Mouse (Mus musculus): ENCODE results near the gene Unc119b. TPM values are rescaled to one million over a fixed set of nuclear protein-coding genes. Genes with fewer than 3 reads are reported as not detected.
"Not testable (repeated sequence)": the region's sequence is repeated elsewhere in the genome, so short reads cannot be mapped to it uniquely, and the experiment has no call there.

Unc119b gene
- total RNA-seq, 2 experiments from 2014 or later = 31.1 to 32.2 TPM

DNA sequence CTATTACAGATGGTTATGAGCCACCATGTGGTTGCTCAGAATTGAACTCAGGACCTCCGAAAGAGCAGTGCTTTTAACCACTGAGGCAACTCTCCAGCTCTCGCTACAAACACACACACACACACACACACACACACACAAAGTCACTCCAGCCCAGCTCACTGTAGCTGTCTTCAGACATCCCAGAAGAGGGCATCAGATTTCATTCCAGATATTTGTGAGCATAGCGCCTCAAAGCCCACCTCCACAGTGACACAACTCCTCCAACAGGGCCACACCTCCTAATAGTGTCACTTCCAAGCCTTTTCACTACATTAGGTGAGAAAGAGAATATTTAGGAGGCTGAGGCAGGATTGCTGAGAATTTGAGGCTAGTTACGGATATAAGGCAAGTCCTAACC, 4.3 kb upstream of the Unc119b start:
- DNase-seq (ENCODE audit: low spot score in 2 of 2) = no peak

DNA sequence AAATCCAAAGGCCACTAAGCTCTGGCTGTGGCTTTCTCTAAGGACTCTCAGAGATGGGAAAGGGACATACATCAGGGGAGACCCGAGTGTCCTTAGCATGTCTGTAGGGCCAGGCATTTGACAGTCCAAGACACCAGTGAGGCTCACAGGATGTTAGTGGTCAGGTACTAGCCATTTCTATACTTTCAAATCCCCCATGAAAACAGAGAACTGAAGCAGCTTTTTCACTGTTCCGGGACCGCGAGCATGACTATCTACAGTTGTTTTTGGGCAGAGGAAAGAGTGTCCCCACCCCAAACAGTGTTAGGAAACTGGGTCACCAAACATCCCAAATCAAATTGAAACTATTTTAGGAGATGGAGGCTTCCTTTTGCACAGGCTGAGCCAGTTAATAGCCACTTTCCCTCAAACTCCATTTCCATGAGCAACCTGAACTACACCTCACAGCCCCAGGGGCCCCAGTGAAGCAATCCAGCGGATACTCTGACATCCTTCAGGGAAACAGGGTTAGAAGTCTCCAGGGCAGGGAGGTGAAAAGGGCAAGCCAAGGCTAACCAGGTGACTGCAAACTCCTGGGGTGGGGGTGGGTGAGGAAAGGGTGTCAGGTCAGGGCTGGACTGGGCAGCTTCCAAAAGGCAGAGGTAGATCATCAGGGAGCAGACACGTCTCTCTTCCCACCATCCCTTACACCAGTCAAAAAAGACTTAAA, 1.3 kb downstream of the Unc119b start:
- DNase-seq (ENCODE audit: low spot score in 2 of 2) = no peak

DNA sequence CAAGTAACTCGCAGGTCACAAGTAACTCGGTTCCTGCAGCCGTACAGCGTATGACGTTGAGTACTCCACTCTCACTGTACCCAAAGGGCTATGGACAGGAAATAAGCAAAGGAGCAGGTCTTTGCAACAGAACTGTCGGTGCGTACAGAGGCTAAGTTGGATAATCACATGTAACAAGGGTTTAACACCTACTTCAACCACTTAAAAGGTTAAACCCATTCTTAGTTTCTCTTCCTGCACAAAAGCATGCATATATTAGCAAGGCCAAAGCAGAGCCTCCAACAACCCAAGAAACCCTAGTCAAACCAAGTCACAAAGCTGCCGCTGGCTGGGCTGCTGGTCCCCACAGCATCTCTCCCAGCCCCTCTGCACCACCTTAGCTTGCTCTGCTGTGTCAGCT, 2.3 kb downstream of the Unc119b start:
- no peak for DNase-seq (ENCODE audit: low spot score in 2 of 2)

DNA sequence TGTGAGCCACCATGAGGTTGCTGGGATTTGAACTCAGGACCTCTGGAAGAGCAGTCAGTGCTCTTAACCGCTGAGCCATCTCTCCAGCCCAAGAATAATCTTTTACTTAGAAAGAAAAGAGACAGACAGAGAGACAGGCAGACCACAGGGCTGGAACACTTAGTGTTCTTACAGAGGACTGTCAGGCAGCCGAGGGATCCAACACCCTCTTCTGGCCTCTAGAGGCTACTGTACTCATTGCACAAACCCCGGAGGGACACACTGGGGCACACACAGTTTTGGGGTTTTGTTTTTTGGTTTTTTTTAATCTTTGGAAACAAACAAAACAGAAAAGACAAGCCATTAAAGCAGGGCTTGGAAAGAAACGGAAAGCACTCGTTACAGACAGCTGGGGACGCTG, 5.4 kb downstream of the Unc119b start:
- no peak for DNase-seq (ENCODE audit: low spot score in 2 of 2)

DNA sequence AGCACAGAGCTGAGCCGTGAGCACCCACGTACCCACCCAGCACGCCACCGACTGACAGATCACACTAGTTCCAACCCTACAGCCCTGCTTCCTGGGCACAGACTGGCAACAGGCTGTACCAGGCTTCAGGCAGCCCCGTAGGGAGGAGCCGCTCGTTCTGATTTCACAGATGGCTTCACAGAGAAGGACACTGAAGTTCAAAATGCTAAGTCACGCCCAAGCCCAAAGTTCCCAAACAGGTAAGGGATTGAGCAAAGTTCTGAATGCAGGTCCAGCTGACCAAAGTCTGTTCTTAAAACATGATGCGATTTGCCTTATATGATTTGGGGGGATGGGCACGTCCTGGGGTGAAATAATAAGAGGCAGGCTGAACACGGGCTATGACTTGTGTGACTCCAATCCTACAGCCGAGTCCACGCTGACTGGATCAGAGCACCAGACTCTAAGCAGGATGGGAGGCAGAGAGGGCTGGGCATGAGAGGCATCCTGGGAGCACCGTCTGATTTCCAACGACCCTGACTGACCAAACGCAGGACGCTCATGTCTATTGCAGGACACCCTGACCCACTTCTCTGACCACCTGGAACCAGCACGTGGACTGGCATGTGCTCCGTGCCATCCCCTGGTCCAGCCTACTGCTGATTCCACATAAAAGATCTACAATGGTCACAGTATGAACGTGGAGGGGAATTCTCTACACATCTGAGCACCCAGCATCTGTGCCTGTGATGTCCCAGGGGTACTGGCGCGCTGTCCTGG, 7.2 kb downstream of the Unc119b start:
- DNase-seq (ENCODE audit: low spot score in 2 of 2) = no peak

DNA sequence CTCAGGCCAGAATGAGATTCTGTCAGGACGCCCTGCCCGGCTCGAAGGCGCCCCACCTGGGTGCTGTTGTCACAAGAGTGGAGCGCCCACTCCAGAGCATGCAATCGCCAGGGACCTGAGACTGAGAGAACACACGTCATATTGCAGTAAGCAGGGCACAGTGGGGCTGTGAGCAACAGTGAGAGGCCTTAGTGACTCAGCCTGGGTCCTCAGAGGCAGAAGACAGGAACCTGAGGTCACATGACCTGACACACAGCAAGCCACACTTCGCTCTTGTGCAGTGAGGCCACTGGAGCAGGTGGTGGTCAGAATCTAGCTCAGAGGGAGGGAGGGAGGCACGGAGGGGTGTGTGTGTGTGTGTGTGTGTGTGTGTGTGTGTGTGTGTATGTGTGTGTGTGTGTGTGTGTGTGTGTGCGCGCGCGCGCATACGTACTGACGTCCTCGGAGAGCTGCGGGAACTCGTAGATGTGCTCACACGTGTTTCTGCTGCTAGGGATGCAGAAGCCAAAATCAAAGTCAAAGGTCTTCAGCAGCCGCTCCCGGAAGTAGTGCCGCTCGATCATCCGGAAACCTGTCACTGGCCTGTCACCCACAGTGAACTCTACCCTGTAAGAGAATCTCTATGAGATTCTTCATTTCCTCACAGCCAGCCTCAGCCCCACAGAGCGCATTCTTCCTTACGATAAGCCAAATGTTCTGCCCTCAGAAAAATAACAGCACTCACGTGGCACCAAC, 8.0 kb downstream of the Unc119b start:
- DNase-seq (ENCODE audit: low spot score in 2 of 2) = no peak

DNA sequence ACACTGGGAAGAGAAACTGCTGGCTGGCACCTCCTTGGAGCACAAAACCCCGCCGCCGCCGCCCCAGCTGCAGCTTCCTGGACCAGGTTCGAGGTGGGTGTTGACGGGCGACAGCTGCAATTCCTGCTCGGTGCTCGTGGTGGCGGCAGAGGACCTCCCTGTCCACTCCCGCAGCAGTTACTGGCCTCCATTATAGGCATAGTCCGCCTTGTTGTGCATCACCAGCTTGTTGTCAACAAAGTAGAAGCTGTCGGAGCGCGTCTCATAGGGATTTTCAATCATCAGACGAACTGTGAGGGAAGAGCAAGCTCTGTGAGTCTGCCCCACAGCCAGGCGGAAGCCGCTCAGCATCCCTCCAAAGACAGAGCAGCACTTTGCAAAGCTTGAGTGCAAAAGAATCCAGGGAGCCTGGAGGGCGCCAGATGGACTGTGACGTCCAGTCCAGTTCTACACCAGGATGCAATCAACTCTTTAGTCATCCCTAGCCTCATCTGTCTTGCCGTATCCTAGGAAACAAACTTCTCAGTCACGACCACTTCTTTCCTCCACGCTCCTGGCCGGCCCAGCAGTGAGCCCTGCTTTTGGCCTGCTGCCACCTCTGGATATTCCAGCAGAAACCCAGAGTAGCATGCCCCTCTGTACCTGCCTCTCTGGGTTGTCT, 9.4 kb downstream of the Unc119b start:
- peak; percentile 85 to 89 for DNase-seq (ENCODE audit: low spot score in 2 of 2)

DNA sequence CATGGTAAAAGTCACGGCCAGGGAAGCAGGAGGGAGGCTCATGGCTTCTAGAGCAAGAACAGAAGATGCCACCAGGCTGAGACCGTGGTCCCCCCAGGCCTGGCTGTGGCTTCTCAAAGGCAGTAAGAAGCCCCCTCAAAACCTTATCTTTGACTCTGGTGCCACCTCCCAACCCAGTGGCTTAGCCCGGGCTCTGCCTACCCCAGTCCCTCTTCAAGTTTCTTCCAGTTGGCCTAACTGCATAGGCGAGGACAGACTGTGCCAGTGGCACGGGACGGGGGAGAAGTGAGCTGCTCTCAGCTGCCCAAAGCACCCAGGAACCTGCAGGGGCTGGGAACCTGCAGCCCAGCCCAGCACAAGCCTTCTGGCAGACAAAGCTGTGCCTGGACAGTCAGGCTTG, 10.1 kb downstream of the Unc119b start:
- DNase-seq (ENCODE audit: low spot score in 2 of 2) = no peak

DNA sequence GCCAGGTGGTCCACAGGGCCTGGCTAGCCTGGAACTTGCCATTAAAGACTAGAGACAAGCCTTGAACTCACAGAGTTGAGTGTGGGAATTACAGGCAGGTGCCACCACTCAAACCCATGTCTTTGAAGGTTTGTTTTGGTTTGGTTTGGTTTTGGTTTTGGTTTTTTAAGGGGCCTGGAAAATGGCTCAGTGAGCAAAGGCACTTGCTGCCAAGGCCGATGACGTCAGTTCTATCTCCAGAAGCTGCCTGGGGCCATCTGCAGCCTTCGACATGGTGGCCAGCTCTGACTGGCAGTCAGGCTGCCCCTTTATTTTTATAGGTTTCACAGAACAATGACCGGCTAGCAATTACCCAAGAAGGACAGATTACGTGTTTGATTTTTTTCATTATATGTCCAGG, 13.8 kb downstream of the Unc119b start:
- DNase-seq (ENCODE audit: low spot score in 2 of 2) = no peak

DNA sequence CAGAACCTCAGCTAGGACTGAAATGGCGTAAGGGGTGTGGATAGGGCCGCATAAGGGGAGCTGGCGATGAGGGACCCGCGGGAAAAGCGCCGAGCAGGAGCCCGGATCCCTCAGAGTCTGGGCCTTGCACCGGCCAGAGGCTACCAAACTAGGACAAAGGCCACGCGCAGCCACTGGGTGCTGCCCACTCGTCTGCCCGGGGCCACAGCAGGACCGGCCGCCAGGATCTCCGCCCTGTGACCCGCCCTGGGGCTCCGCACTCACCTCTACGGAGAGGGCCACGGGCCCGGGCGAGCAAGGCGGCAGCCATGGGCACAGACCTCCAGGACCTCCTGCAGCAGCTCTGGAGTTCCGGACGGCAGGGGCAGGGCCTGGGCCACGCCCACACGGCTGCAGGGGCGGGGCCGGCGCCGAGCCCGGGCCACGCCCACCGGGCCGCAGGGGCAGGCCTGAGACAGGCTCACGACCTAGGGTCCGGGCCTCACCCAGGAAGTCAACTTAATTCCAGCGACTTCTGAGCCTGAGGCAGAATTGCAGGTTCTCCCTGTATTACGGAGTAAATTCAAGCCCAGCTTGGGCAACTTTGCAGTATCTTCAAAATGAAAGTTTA, 15.7 kb downstream of the Unc119b start, which contains the start of gene Acads:
Gene Acads (minus strand): TSS at position 386 of the 610 bp plus-strand sequence.
- peak; percentile 50 to 51 for DNase-seq (ENCODE audit: low spot score in 2 of 2)

DNA sequence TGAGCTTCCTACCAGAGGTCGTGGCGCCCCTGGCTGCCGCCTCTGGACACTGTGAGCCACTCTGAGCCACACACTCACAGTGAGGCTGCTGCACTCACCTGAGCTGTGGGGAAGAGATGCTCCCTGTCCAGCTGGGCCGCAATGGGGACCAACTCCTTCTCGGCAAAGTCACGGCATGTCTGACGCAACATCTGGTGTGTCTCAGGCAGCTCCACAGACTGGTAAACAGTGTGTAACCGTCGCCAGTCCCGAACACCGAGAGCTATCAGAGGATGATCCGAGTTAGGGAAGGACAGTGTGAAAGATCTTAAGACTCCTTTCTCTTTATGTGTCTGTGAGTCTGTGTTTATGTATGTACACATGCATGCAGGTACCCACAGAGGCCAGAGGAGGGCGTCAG, 17.3 kb downstream of the Unc119b start:
- DNase-seq (ENCODE audit: low spot score in 2 of 2) = no peak

DNA sequence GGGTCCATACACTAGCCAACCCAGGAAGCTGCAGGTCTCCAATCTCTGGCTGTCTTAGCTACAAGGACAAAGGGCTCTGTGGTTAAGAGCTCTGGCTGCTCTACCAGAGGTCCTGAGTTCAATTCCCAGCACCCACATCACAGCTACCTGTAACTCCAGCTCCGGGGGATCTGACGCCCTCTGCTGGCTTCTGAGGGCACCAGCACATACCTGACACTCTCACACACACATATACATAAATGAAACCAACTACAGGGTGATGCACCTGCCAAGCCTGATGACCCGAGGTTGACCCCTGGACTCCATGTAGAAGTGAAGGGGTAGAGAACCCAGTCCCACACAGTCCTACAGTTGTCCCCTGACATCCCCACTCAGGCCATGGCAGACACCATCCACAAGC, 18.3 kb downstream of the Unc119b start:
- DNase-seq (ENCODE audit: low spot score in 2 of 2) = no peak

DNA sequence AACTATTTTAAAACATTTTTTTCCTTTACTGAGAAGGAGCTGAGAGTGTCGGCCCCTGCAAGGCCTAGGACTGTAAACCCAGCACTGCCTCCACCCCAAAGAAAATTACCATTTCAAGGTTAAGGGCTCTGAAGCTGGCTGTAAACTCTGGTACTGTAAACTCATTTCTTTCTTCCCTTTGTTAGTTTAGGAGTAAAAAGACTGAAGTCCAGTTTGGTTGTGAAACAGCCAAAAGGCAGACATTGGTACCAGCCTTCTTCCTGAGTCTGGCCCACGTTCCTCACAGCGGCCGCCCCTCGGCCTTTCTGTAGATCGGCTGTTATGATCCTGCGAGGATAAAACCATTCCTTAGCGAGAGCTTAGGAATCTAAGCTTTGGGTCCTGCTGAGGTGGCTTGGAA, 20.3 kb downstream of the Unc119b start:
- DNase-seq (ENCODE audit: low spot score in 2 of 2) = no peak

DNA sequence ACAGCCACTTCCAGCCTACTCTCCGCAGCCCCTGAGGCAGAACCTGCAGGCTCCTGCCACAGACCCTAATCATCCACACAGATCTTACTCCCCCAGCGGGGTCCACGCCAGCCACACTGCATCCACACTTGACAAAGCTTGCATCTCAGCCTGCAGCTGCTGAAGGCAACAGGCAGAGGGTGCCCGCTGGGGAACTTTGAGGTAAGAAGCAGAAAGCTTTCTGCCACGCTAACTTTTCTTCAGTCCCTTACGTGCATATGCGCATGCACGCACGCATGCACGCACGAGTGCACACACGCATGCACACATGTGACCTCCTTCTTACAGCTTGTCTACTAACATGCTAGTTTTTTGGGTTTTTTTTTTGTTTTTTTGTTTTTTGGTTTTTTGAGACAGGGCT, 21.5 kb downstream of the Unc119b start:
- DNase-seq (ENCODE audit: low spot score in 2 of 2) = no peak

DNA sequence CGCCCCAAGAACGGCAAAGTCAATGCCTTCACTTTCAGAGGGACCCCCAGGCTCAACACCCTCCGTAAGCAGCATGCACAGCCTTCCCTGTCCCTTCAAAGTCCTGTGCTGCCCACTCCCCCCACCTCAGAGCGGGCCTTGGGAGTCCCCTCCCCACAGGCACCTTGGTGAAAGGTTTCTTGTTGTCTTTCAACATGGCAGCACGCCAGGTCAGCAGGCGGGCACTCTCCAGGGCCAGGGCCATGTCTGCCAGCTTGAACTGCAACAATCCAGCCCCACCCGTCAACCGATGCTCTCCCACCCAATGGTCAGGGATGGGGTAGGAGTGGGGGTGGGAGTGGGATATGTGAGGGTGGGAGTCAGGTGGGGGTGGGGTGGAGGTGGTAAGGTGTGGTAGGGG, 23.6 kb downstream of the Unc119b start:
- DNase-seq (ENCODE audit: low spot score in 2 of 2) = no peak

DNA sequence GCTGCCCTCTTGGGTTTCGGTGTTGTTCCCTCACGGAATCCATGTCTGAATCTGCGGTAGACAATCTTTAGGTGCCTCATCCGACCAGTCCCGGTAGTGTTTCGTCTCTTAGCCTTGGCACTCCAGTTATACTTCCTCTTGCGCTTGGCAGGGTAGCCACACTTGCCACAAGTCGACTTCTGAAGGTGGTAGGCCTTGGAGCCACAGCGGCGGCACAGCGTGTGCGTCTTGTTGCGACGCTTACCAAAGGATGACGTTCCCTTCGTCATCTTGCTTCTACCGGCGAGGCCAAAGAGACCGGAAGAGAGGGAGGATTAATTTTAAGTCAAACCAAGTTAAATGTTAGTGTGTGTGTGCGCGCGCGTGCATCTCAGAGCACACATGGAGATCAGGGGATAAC, 31.5 kb downstream of the Unc119b start:
- not testable (repeated sequence) for DNase-seq (ENCODE audit: low spot score in 2 of 2)

DNA sequence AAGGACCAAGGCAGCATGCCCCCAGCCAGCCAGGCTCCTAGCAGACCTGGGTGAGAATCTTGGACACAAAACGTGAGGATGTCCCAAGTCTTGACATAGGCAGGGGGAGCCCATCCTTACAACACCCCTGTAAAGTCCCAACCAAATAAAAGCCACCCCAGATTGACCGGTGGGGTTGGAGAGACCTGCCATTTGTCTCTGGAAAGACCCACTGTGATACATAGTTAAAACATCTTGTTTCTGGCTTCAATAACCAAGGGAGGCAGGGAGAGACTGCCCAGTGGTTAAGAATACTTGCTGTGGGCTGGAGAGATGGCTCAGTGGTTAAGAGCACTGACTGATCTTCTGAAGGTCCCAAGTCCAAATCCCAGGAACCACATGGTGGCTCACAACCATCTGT, 32.5 kb downstream of the Unc119b start:
- no peak for DNase-seq (ENCODE audit: low spot score in 2 of 2)

DNA sequence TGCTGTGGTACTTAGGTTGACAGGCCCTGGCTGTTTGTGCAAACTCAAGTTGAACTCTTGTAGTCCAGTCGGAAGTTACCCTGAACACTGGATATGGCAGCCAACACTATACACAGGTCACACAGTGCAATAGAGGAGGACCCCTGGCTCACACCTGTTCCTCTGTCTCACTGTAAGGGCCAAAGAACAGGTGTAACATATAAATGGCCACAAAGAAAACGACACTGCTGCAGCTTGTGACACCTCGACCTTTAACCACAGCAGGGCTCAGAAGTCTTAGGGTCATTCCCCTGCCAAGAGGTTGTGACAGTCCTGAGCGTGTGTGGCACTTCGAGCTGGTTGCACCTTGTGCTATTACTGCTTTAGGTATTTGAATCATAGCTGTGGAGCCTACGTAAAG, 34.3 kb downstream of the Unc119b start:
- DNase-seq (ENCODE audit: low spot score in 2 of 2) = no peak

DNA sequence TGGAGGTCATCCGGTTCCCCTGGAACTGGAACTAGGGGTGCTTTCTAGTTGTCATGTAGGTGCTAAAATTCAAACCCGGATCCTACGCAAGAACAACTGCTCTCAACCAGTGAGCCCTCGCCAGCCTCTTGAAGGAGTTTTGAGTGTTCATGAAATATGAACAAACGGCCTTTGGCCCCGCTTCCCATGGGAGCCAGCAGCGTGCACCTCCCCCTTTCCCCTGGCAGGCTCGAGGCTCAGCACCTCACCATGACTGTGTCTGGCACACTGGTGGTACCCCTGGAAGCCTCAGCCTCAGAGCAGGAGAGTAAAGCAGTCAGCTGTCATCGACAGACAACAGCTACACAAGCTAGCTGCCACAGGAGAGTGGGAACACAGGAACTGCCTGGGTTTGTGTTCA, 34.8 kb downstream of the Unc119b start:
- peak in 1 of 2 experiments; percentile 19 for DNase-seq (ENCODE audit: low spot score in 2 of 2)

DNA sequence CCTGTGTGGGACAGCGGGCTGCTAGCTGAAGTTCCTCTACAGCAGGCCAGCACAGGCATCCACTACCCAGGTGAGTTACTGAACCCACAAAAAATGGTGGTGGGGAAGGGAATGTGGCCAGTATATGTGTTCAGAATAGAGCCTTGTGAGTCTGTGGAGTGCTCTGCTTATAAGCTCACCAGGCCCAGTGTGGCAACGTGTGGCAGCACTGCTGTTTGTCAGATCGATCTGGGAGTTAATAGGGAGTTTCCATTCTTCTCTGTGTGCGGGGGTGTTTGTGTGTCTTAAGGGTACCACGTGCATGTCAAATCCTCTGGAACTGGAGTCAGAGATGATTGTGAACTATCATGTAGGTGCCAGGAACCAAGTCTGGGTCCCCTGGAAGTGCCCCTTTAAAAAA, 35.2 kb downstream of the Unc119b start:
- no peak for DNase-seq (ENCODE audit: low spot score in 2 of 2)

DNA sequence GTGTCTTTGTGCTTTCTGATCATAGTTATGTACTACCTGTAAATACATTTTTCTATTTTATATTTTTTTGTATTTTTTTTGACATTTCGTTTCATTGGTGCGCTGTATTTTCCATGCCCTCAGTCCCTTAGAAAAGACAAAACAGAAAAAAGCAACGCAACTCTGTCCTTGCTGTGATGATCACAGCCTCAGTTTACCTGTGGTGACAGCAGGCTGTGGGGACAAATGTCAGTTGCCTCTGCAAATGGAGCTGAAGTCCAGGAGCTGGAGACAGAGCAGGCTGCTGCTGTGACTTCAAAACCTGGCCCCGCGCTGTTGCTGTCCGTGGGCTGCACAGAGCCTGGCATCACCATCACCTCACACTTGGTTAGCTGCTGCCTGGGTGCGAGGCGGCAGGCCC, 36.6 kb downstream of the Unc119b start, which contains the start of gene Gm10401:
Gene Gm10401 (minus strand): TSS at position 101 of the 400 bp plus-strand sequence.
- DNase-seq (ENCODE audit: low spot score in 2 of 2) = no peak

All from layer of hippocampus, postnatal 14 days (tissue).